Mouse (Mus musculus) lung, adult 18-20 months (tissue): ENCODE measurements around the gene Fam193a.
A peak's percentile ranks its signal among the peaks of the same experiment; 100 is the strongest.

Experiments
- DNase-seq, 2 experiments: peaks; one replicate each; pipeline ENCODE4 v3.0.0; 2022; ENCODE audit warnings: mixed read lengths in 2 of 2

Gene Fam193a

GRCm38 (mm10) chr5:34466648-34467047 lies 96.9 kb downstream of the Fam193a start:
- DNase-seq, result no peak

- no peak for DNase-seq
These were observed 98.5 kb downstream of the Fam193a start for GRCm38 (mm10) chr5:34468039-34468775.

DNA sequence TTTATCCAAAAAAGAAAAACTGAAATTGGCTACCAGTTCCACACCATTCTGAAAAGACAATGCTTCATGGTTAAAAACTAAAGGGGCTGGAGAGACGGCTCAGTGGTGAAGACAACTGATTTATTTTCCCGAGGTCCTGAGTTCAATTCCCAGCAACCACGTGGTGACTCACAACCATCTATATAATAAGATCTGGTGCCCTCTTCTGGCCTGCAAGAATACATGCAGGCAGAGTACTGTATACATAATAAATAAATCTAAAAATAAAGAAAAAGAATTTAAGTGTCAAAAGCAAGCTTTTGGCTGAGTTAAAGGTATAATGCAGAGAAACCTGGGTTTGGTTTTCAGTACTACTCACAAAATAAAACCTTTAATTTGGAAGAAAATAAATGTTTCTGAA lies 111.2 kb downstream of the Fam193a start:
- DNase-seq, result no peak

DNA sequence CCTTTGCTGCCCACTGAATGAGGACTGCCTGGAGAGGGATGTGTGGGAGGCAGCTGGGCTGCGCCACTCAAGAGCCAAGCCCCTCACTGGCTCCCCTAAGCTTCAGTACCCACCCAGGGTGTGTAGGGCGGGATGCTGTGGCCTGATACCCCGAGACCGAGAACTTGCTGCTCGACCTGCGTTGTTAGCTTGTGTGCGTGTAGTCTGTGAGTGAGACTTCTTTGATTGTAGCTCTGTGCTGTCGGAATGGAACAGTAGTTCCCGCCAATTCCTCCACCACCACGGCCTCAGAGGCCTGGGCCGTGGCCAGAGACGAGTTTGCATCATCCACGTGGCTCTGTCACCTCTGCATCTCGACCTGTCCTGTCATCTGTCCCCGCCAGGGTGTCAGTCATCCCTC lies 116.0 kb downstream of the Fam193a start:
- DNase-seq, result no peak

GRCm38 (mm10) chr5:34487320-34488090 lies 117.8 kb downstream of the Fam193a start:
- DNase-seq, result peak; percentile 28 to 39

- no peak for DNase-seq
These were observed 119.1 kb downstream of the Fam193a start for GRCm38 (mm10) chr5:34488741-34489417.

DNA sequence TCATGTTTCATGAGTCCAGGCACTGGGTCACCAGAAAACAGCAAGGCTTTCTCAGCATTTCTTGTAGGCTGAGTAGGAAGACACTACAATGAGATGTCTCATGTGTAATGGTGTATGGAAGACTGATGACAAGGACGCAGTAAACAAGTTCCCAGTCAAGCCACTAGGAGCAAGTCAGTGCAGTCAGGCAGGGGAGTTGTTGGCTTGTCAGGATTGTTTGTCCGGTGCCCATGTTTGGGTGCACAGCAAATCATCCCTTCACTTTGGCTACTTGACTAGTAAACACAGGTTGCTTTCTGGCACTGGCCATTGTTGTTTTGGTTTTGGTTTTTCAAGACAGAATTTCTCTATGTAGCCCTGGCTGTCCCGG lies 119.7 kb downstream of the Fam193a start:
- DNase-seq, result no peak

DNA sequence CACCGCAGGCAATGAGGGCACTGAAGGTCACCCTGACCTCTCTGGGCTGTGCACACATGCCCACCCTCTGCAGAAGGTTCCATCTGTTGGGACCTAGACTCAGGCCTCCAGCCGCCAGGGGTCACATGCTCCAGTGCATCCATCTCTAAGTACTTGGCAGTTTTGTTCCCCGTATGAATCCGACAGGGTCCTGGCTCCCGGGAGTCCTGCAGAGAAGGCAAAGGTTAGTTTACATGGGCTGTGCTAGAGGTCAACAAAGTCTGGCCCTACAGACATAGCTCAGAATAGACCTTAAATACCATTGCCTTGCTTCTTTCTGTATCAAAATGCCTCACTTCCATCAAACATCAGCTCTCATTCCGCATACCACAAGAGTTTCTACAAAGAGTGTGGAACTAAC lies 127.0 kb downstream of the Fam193a start:
- no peak for DNase-seq

DNA sequence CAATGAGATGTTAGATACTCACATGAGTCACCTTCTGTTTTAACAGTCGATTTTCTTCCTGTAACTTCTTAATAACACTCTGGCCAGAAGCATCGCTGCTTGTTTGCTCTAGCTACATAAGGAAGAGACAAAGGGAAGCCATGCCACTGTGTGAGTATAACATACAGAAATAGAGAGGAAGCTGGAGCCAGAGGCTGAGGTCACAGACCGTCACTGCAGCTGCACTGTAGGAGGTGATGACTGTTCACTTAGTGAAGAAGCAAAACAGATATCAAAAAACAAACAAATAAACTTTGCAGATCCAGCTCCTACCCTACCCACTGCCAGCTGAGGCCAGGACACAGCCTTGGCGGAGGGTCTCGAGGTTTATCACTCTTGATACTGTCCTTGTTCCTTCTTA lies 131.2 kb downstream of the Fam193a start:
- DNase-seq, result no peak

- DNase-seq, result no peak
These were observed 131.9 kb downstream of the Fam193a start for GRCm38 (mm10) chr5:34501588-34501987.

- DNase-seq, result no peak
These were observed 132.7 kb downstream of the Fam193a start for GRCm38 (mm10) chr5:34502411-34502810.

DNA sequence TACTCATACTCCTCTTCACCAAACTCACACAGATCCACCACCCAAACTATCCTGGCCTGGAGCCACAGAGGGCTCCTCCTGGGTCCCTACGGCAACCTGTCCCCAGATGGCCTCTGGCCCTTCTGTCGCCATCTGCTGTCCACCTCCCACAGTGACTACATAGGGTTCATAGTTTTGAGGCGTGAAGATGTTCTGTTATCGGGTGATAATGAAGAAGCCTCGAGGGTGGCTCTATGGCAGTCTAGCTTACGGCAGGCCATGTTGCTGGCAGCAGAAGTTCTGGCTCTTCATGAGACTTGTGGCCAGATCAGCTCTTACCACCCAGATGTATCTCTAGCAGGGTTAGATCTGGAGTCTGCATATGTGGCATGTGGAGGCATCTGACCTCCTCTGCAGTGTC lies 133.1 kb downstream of the Fam193a start:
- no peak for DNase-seq

- no peak for DNase-seq
These were observed 142.8 kb downstream of the Fam193a start for GRCm38 (mm10) chr5:34512486-34512885.

DNA sequence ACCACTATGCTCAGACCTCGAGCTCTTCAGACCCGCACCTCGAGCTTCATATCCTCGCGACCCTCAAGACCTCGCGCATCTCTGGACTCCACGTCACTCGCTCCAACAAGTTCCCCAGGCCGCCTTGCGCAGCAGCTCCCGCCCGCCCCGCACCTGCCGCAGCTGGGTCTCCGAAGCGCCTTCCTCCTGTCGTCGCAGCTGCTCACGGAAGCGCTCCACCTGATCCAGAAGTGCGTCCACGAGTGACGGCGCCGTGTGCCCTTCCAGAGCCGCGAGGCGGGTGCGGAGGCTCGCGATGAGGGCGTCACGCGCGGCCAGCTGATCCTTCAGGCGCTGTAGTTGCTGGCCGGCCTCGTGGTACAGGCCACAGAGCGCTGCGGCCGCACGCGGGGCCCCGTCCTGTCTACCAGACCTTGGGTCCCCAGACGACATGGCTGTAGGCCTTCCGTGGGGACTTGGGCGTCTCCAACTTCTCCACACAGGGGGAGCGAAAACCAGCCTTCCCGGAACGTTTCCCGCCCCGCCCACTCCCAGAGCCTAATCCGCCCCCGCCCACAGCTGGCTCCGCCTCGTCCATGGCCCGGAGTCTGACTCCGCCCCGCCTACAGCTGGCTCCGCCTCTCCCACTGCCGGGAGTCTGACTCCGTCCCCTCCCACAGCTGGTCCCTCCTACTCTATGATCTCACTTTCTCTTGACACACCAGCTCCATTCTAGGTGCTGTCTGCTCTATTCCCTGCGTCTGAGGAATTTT lies 143.9 kb downstream of the Fam193a start, which contains the start of gene Tnip2:
Gene Tnip2 (minus strand): TSS at position 526 of the 752 bp plus-strand sequence.
- DNase-seq, result peak; percentile 97 to 98

DNA sequence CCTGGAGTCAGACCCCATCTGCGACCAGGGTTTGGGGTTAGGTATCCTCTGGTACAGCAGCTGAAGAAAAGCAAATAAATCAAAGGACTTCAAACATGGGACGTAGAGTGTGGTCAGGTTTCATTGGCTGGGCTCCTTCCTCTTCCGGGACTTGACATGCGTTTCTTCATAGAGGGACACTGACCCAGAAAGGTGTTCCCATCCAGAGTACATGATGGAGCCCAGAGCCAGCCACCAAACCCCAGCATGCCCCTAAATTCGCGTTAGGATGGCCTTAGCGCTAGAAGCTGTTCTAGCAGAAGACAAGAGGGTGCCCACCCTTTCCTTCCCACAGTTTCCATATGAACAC lies 144.5 kb downstream of the Fam193a start:
- no peak for DNase-seq

DNA sequence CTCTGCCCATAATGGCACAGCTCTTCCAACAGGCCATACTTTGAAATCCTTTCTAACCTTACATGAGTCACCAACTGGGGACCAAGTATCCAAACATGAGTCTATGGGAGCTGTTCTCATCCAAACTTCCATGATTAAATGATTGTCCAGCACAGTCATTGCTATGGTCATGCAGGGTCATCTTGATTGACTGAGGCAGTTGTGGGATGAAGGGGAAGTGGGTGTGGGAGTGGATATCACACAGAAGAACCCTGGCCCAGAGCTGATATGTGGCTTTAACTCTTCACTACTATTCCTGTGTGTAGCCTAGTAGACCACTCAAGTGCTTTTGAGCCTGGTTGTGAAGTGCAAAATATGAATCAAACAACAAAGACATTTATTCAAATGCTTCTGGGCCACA lies 145.4 kb downstream of the Fam193a start:
- no peak for DNase-seq

- DNase-seq, result peak; percentile 83 to 86
These were observed 148.2 kb downstream of the Fam193a start for GRCm38 (mm10) chr5:34517913-34518312.

DNA sequence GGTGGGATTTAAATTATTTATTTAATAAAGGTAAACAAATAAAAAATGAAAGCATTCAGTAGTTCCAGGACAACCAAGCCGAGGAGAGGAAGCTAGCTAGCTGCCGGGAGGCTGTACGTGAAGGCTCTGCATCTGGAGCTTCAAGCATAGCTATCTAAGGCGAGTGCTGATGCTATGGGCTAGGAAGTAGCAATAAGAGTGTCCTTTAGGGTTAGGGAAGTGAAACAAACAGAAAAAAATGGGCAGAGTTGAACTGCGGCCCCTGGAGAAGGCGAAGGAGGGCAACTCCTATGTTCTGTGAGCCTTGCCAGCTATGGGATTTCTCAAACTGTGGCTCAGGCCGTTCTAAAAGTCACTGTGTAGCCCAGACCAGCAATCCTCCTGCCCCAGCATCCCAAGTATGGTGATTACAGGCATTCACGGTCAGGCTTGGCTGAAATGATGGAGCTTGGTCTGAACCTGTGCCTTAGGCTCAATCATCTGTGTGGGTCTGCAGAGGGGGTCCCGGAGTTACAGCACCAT lies 149.7 kb downstream of the Fam193a start:
- DNase-seq, result peak in 1 of 2 experiments; percentile 11

- peak in 1 of 2 experiments; percentile 18 for DNase-seq
These were observed 150.9 kb downstream of the Fam193a start for GRCm38 (mm10) chr5:34520458-34521209.

GRCm38 (mm10) chr5:34521337-34521736 lies 151.6 kb downstream of the Fam193a start:
- DNase-seq, result no peak

DNA sequence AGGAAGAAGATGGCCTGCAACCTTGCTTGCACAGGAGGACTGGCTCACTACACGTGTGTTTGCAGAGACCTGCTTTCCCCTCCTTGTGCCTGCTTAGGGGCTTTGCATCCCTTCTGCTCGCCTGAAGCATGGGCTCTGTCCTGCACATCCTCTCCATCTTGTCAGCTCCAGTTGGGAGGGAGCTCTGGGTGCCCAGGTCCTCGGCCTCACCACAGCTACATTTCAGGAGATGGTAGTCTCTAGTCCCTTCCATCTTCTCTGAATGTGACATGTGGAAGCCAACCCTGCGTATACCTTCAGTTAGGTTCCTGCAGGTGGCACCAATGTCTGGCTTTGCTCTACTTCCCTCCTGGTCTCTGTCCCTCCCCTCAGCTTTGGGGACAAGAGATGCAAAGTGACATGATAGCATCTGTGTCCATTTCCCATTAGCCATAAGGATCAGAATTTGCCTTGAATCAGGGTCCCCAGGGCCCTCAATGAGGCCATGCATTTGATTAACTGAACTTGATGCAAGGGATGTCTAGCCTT lies 154.3 kb downstream of the Fam193a start:
- no peak for DNase-seq

- no peak for DNase-seq
These were observed 154.8 kb downstream of the Fam193a start for GRCm38 (mm10) chr5:34524511-34524910.
